Mouse (Mus musculus): ENCODE data around the gene Rin2.
"Not testable (repeated sequence)": the region's sequence is repeated elsewhere in the genome, so short reads cannot be mapped to it uniquely, and the experiment has no call there.

Gene Rin2

DNA sequence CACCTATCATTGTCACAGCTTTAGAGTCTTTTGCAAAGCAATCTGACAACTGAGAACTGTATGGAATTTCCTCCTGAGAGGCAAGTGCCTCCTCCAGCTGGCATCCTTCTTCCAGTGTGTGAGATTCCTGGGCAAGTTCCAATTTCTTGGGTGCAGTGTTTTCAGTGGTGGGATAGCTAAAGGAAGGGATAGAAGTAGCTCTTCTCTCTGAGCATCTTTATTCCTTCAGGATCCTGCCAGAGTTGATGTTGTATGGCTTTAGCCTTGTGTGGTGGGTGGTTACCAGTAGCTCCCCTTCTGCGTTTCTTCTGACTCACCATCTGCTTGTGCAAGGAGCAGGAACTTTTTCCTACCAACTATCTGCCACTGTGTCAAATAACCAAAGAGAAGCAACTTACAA lies 9.1 kb downstream of the Rin2 start:
- ATAC-seq (ENCODE audit: low TSS enrichment) = peak; percentile 94

DNA sequence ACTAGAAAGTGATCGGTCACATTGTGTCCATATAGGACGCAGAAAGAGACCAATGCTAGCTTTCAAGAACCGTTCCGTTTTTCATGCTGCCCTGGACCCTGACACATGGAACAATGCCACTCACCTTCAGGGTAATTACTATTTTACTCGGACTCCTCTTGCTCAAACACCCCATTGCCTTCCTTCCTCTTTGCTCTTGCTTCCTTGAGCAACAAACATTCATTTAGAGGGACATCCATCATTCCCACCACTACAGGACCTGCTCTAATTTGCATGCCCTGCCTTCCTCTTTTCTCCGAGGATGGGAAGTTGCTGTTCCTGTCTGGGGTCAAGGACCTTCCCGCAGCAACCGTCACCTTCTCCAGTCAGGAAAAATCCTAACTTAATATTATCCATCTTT lies 9.9 kb downstream of the Rin2 start:
- ATAC-seq (ENCODE audit: low TSS enrichment) = no peak

DNA sequence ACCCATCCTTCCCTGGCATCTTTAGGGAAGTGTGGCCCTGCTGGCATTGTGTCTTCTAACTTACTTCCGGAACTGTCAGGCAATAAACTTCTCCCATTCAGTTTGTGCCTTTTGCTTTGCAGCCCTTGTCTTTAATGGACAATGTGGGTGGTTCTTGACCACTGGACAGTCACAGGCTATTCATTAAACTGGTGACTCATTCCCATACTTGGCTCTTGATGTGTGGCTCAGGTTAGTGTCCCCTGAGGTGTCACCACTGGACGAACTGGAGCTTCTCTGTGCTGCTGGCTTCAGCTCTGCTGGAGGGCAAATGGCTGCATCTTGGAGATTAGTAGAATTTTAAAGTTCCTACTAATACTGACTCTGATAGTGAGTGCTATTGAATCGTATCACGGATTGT lies 11.0 kb downstream of the Rin2 start:
- no peak for ATAC-seq (ENCODE audit: low TSS enrichment)

DNA sequence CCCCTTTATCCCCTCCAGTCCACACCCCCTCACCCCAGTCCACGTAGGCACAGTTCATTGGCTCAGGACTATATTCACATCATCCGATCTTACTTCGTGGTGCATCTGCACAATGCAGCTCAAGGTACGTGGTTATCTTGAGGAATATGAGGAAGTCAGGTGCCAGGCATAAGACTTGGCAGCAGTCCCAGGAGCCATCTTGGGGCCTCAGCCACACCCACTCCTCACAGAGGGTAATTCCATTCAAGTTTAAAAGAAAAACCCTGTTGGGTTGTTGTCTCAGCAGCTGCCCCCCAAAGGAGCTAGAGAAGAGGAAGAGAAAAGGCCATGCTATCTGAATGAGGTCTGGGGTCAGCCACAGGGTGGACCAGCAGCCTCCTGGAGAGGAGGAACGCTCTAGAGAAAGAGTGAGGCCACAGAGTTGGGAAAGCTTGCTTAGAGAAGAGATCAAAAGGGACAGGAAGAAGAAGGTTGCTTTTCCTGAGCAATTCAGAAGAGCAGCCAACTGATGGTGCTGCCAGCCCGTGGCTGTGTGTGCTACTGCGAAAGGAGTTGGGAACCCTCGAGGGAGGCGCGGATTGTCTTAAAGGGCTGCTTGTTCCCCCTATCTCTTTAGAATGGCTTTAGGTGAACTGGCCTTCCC lies 16.5 kb downstream of the Rin2 start:
- no peak for ATAC-seq (ENCODE audit: low TSS enrichment)

DNA sequence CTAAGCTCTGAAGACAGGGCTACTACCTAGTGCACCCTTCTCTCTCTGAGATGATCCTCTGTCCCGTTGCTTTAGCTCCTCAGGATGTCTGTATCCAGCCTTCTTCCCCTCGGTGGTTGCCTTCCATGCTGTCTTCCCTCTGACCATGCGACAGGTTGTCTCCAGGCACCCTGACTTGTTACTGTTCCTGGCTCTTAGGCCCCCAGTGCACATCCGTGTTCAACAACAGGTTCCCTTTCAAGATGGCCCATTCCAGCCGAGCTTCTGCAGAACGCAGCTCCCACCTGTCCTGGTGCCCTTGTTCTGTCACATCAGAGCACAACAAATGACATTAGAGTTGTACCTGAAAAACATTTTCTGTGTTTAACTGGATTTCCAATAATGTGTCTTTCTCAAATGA lies 22.1 kb downstream of the Rin2 start:
- ATAC-seq (ENCODE audit: low TSS enrichment) = no peak

DNA sequence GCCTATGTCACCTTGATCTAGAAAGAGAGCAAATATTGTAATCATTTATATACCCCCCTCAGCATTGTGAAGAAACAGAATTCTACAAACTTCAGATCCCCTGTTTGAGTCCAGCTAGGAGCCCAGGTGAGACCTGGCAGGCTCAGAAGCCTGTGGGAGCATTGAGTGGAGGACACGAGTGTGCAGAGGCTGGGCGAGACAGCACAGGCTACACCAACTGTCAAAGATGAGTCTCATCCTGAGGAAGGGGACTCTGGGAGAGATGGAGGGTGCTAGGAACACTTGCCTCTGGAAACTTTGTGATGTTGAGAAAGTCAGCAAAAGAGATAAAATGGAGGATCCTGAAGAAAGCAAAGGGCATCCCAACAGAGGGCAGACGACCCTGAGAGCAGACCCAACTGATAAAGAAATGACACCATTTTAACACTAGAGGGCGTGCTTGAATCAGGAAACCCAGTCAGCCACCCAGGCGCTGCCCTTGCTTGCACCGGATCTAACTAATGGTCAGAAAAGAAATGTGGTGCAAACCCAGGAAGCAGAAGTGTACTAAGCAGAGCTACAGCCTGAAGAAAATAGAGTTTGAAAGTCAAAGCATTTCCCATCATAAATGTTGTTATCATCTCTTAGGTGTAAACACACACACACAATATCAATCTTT lies 24.5 kb downstream of the Rin2 start:
- peak; percentile 91 for ATAC-seq (ENCODE audit: low TSS enrichment)

DNA sequence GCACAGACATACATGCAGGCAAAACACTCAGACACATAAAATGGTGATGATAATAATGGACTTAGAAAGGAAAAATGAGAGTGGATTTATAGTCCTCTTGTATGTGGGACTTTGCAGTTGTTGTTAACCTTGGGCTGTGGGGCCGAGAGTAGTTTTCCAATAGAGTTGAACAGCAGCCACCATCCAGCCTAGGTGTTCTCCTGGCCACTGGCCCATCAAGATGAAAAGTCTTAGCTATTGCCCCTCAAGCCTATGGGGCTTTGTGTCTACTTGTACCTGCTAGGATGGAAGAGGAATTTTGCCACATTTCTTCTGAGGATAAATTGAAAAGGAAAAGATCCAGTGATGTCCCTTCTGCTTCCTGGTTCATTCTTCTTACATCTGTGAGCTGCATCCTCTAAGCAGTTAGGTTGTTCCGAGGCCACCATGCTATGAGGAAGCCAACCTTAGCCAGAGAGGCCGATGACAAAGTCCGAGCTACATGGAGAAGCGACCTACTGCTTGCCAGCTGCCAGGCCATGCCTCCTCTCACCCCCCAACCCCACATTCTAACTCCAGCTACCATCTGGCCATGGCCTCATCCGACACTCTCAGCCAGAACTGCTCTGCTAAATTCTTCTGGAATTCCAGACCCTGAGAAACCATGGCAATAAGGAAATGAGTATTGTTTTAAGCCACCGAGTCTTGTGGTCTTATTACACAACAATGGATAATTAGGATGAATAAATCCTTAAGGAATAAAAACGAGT lies 25.4 kb downstream of the Rin2 start:
- ATAC-seq (ENCODE audit: low TSS enrichment) = no peak

DNA sequence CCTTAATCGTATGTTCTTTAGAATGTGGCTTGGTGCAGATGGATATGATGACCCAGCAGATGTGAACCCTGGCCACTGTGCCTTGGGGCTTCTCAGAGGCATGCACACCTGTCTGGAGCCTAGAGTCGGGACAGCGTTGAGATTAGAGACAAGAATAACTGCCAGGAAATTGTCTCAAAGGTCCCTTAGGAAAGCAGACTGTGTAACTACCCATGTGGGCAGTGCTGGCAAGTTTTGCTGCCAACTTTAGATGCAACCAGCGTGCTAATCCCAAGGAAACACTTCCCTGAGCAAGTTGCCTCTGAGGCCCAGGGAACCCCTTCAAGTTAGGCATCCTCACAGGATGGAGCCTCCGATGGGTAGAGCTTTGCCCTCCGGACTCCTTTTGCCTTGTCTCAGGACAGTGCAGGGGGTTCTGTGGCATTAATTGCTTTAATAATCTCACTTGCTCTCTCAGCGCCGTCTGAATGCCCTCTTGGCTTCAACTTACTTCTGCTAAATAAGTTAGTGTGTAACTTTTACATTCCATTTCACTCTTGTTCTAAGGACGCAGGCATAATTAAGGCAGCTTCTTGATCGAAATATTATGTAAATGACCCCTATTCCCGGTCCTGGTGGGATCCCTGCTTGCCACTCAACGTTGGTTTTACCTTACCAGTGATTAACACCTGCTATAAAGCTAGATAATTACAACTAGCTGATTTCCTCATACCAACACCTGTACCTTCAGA lies 26.8 kb downstream of the Rin2 start:
- 0 out of 2 replicates have a peak, but pooled peaks have one; percentile 27 for ATAC-seq (ENCODE audit: low TSS enrichment)

DNA sequence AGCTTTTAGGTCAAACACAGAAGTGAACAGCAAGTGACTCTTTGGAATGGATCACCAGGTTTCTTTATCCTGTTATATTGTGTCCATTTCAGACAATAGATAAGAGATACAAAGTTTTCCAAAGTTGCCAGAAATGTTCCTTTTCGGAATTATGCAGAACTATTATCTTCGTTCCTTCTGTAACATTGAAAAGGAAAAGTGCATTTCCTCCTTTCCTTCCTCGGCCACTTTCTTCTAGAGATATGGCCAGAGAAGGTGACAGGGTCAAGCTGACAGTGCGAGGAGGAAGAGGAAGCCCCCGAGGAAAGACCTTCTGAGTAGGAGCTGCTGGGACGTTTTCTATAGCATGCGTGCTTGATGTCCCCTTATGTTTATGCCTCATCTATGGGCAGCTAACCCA lies 29.7 kb downstream of the Rin2 start:
- no peak for ATAC-seq (ENCODE audit: low TSS enrichment)

DNA sequence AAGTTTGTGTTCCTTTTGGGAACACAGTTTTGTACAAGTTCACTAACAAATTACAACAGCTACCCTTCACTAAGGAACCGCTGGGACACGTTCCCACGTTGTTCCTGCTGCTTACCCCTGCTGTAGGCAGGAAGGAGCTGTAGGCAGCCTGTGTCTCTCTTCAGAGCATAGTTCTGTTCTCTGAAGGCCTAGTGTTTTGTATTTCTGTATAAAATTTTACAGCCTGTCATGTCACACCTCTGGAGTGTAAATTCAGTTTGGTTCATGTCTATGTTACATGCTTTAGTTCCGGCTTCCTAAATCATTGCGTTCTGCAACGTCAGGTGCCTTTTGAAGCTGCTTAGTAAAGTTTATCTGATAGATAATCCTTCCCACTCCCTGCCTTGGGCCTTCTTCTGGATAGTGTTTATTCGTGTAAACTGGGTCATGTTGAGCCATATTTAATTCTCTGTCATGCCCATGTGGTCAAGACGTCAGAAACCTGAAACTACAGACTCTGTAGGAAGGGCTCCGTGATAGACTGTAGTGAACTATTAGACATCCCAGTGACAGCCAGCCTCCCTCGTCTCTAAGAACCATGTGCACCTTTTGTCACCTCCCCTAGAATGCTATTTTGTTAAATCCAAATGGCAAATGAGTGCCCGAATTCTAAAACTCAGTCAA lies 34.8 kb downstream of the Rin2 start:
- no peak for ATAC-seq (ENCODE audit: low TSS enrichment)

DNA sequence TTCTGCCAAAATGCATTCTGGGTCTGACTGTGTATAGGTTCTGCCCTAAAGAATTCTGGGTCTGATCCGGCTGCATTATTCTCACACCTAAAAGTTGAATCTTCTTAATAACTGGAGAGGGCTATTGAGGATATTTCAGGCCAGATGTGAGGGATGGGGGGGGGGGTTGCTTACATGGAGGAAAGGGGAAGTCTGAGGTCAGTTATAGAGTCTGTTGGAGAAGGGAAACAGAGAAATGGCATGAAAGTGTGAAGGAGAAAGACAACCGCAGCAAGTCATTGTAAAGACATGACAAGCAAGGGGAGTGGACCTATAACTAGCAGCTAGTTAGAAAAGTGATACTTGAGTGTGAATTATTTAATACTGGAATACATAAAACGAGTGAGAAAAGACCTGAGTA lies 36.5 kb downstream of the Rin2 start:
- ATAC-seq (ENCODE audit: low TSS enrichment) = no peak

DNA sequence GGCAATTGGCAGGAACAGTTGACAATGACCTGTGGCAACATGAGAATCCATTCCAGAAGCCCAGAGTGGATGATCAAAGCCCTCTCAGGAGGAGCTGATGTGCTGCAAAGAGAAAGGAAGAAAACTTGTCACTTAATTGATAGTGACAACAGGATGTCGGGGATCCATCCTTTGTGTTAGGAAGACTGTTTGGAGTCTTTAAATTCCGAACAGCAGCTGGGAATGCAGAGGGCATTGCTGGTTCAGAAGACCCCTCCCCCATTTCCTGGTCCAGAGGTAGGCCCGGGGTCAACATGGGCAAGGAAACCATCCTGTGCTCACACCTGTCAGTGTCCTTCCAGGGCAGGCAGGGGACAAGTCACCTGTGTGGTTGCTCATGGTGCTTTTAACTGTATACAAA lies 37.0 kb downstream of the Rin2 start:
- ATAC-seq (ENCODE audit: low TSS enrichment) = no peak

DNA sequence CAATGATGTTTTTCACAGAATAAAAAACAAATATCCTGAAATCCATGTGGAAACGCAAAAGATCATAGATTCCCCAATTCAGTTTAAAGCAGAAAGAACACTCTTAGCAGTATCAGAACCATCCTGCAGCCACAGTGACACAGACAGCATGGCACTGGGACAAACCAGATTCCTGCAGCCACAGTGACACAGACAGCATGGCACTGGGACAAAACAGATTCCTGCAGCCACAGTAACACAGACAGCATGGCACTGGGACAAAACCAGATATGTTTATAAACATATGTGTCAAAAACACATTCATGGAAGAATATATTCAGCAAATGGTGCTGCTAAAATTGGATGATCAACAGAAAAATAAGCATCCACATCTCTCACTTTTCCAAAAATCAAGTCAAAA lies 42.5 kb downstream of the Rin2 start:
- no peak for ATAC-seq (ENCODE audit: low TSS enrichment)

DNA sequence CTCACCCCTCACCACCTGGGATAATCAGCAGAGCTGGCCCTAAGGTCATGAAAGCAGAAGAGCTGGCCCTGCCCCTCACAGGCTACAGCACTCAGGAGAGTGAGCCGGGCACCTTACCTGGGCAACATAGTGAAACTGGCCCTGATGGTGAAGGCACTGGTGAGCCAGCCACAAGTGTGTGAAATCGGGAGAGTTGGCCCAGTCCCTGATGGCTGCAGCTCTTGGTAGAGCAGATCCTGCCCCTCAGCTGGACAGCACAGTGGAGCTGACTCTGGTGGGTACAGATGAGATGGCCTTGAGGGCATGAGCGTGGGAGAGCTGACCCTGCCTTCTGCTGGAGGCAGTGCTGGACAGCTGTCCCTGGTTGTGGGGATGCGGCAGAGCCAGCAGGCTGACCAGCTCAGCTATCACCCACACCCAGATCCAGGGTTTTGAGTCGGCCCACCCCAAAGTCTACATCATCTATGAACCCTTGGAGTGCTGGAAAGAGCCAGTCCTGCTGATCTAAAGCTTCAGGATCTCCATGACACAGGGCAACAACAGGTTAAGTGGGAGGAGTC lies 43.7 kb downstream of the Rin2 start:
- no peak for ATAC-seq (ENCODE audit: low TSS enrichment)

DNA sequence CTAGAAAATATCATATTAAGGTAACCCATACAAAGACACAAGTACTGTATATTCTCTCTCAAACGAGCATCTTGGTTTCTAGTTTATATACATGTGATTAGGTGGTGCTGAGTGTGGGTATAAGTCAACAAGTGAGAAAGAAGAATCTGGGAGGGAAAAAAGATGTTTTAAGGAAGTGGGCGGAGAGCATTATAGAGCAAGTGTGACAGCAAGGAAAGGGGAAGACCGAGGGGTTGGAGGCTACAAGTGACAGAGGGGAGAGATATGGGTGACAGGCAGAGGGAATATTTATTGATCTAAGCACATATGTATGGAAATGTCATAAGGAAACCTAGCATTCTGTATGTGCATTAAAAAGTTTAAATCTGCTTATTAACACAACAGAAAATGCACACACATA lies 45.1 kb downstream of the Rin2 start:
- no peak for ATAC-seq (ENCODE audit: low TSS enrichment)

DNA sequence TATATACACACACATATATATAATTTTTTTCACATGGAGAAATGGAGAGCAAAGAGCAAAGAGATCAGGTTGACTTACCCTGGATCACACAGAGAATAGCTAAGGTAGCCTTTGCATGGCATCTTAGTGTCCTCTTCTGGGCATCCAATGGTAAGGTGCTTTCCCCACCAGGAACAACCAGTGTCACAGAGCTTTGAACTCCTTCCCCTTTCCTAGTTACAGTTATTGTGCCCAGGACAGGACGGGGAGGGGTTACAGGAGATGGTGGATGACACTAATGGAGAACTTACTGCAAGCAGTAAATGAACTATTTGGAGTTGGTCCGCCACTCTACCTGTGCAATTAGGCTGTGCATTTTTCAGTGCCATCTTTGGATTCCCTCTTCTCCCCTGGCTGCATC lies 45.7 kb downstream of the Rin2 start:
- ATAC-seq (ENCODE audit: low TSS enrichment) = no peak

DNA sequence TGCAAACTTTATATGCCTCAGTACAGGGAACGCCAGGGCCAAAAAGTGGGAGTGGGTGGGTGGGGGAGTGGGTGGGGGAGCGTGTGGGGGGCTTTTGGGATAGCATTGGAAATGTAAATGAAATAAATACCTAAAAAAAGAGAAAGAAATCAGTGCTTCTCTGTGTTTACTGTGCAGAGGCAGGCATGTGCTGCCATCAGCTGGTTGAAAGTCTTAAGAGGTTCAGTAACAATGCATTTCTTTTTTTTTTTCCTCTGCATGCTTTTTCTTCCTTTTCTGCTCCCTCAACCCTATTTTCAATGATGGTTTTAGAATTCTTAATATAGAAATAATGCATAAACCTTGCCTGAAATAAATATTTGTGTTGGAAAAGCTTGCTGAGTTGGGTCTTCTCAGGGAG lies 47.3 kb downstream of the Rin2 start:
- not testable (repeated sequence) for ATAC-seq (ENCODE audit: low TSS enrichment)

DNA sequence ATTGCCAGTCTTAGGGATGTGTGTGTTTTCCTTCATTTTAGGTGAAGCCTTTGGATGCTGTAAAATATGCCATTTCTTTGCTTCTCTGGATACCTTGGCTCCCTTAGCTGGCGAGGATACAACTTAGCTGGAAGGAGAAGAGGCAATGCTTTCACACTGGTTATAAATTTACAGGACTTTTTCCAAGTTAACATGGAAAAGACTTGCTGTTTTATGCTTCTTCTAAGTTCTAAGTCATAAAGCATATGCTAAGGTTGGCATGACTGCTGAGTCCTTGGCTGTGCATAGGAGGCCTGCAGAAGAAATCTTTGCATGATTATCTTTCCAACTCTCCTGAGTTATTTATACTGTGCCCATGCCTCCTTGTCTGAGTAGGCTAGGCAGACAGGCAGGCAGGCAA lies 49.3 kb downstream of the Rin2 start:
- peak; percentile 98 for ATAC-seq (ENCODE audit: low TSS enrichment)

DNA sequence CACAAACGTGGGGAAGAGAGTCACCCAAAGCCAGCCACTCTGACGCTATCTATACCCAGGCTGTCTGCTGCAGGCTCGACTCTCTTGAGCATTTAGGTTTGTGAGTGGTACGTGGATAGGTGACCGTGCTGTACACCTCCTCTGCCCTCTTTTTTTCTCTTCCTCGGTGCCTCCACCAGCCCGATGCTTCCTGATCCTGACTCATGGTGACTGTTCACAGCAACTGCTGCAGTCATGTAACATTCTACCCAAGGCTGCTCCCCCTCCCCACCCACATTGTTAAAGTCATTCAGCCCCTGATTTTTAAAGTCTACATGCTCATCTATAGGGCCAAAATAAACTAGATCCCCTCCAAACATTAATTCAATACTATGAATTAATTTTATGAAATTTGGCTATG lies 54.4 kb downstream of the Rin2 start:
- ATAC-seq (ENCODE audit: low TSS enrichment) = 0 out of 2 replicates have a peak, but pooled peaks have one; percentile 31

DNA sequence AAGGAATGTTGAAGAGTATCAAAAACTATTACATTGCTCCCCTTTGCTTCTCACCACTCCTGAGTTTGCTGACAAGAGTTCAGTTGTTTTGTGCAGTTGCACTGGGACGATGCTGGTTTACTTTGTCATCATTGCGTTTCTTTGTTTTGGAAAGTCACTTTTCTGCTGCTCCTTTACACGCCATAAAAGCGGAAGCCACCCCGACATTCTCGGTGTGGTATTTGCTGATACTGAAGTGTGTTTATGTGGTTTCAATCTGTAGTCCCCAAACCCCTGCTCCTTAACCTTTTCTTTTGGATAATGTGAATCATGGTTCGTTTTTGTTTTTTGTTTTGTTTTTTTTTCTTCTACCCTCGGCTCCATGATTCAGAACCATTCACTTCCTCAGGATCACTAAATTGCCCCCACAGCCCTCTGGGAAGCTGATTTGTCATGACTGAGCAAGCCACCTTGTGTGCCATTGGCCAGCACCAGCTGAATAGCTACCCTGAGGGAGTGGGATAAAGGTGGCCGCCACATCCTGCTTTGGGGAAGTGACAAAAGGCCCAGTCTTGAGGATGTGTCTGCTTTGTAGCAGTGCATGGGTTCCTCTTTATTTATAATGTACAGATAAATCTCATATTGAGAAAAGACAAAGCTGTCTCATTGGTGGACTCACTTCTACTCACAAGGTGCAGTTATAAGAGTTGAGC lies 55.3 kb downstream of the Rin2 start:
- no peak for ATAC-seq (ENCODE audit: low TSS enrichment)

DNA sequence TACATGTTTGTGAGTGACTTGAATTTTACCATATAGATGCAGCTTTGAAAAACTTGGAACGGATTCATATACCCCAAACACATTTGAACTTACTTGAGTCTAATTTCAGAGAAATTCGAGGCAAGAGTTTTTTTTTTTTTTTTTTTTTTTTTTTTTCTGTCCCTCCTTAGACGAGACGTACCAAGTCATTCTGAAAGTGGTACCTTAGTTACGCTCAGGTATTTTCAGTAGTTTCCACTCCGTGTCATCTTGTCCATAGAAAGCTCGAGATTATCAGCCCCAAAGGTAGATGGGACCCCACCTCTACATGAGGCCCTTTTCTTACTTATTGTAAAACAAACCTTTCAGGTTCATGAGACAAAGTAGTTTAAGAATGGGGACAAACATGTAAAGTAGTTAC lies 55.9 kb downstream of the Rin2 start:
- no peak for ATAC-seq (ENCODE audit: low TSS enrichment)

Measured in frontal cortex, adult (tissue).